Comparison of ENCODE assay signal across 21 mouse cellular contexts in the genomic region with DNA sequence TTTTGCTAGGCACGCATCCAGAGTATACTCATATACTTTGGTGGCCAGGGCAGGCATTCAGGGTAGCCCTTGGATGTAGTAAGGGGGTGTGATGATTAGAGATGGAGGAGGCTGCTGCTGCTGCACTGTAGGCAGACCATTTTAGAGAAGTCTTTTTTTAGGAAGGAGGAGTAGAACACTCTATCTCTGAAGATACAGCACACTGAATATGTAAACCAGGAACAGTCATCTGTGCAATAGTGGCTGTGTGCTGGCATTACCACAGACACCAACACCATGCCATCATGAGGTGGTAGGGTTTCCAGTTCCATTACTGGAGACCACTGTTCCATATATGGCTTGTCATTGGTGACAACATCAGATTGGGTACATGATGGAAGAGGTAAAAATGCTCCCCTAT.
DNase-seq lines count a peak whose midpoint lies in the region; ATAC-seq and TF ChIP-seq lines count a peak whose summit lies in the region.
"Had no signal": no experiment of that assay in that cellular context is flagged by ENCODE, and none has a peak within 500 bp of the region (broad histone marks: within the 10 kb centered on the region; RNA-seq: fewer than 3 reads in every experiment).

No protein-coding gene starts in this region.

- H3K4me3 ChIP-seq in embryonic facial prominence, embryonic 15.5 days (replicated peaks): no peak overlapping the region
- H3K4me3 ChIP-seq in embryonic facial prominence, embryonic 10.5 days: no peak overlapping the region
- H3K4me3 ChIP-seq in heart, embryonic 11.5 days (ENCODE audit: low read depth, low read length): no peak overlapping the region
- no peak overlapping the region for H3K4me3 ChIP-seq in layer of hippocampus, adult 2 months
- peak overlapping the region; percentile 60 for H3K4me3 ChIP-seq in megakaryocyte, embryonic 14.5 days (replicated peaks)
- H3K4me3 ChIP-seq: forebrain, embryonic 12.5 days; hindbrain, embryonic 13.5 days; limb, embryonic 10.5 days; liver, embryonic 15.5 days; lung, embryonic 15.5 days; midbrain, embryonic 12.5 days had no signal

- no peak for DNase-seq in embryonic facial prominence, embryonic 10.5 days (ENCODE audit: low spot score)
- no peak for DNase-seq in heart, postnatal 14 days
- no peak for DNase-seq in layer of hippocampus, adult 2 months (ENCODE audit: low spot score in 2 of 2)
- no peak for DNase-seq in layer of hippocampus, adult 8-10 months (ENCODE audit: low spot score in 2 of 2)
- no peak for DNase-seq in thymus, postnatal 36 days
- DNase-seq: adrenal gland, postnatal 25 days; cerebellum, adult 11 months; cerebellum, postnatal 10 days; kidney, adult 18-20 months; liver; thymus, adult 2 months had no signal

- H3K4me1 ChIP-seq in embryonic facial prominence, embryonic 15.5 days: peaks cover 38% of the 10 kb centered on the region
- peaks cover 31% of the 10 kb centered on the region for H3K4me1 ChIP-seq in embryonic facial prominence, embryonic 10.5 days
- H3K4me1 ChIP-seq in heart, embryonic 11.5 days (ENCODE audit: control insufficient read depth, insufficient read depth, low read length): peaks cover 56% of the 10 kb centered on the region
- H3K4me1 ChIP-seq in megakaryocyte, embryonic 14.5 days: peaks cover 100% of the 10 kb centered on the region

- no peaks in the 10 kb centered on the region for H3K27me3 ChIP-seq in embryonic facial prominence, embryonic 15.5 days
- no peaks in the 10 kb centered on the region for H3K27me3 ChIP-seq in embryonic facial prominence, embryonic 10.5 days (replicated peaks; ENCODE audit: low read depth, poor library complexity, severe bottlenecking)
- no peaks in the 10 kb centered on the region for H3K27me3 ChIP-seq in heart, embryonic 11.5 days (ENCODE audit: control insufficient read depth, insufficient read depth, low read length)
- no peaks in the 10 kb centered on the region for H3K27me3 ChIP-seq in megakaryocyte, embryonic 14.5 days (replicated peaks)
- H3K27me3 ChIP-seq: forebrain, embryonic 12.5 days; hindbrain, embryonic 13.5 days; liver, embryonic 15.5 days; lung, embryonic 15.5 days; midbrain, embryonic 12.5 days had no signal

- no peaks in the 10 kb centered on the region for H3K9me3 ChIP-seq in embryonic facial prominence, embryonic 15.5 days (replicated peaks)
- no peaks in the 10 kb centered on the region for H3K9me3 ChIP-seq in embryonic facial prominence, embryonic 10.5 days
- H3K9me3 ChIP-seq in heart, embryonic 11.5 days (replicated peaks; ENCODE audit: control insufficient read depth, low read length): no peaks in the 10 kb centered on the region
- H3K9me3 ChIP-seq in megakaryocyte, embryonic 14.5 days: no peaks in the 10 kb centered on the region
- H3K9me3 ChIP-seq: forebrain, embryonic 12.5 days; hindbrain, embryonic 13.5 days; limb, embryonic 10.5 days; liver, embryonic 15.5 days; lung, embryonic 15.5 days; midbrain, embryonic 12.5 days had no signal

- 0 out of 2 replicates have a peak overlapping the region, but pooled peaks have one; percentile 24 for H3K27ac ChIP-seq in embryonic facial prominence, embryonic 15.5 days (replicated peaks)
- no peak overlapping the region for H3K27ac ChIP-seq in embryonic facial prominence, embryonic 10.5 days (replicated peaks)
- H3K27ac ChIP-seq in heart, embryonic 11.5 days (ENCODE audit: low read depth, low read length): peak overlapping the region; percentile 22; the same call in 1 of the 2 replicates
- peak overlapping the region; percentile 24; the same call in 1 of the 2 replicates for H3K27ac ChIP-seq in layer of hippocampus, adult 2 months
- H3K27ac ChIP-seq: forebrain, embryonic 12.5 days; hindbrain, embryonic 13.5 days; limb, embryonic 10.5 days; liver, embryonic 15.5 days; macrophage; midbrain, embryonic 12.5 days had no signal

- 53% methylated on average over 1 of the region's 1 CpGs for WGBS in embryonic facial prominence, embryonic 15.5 days
- WGBS in embryonic facial prominence, embryonic 10.5 days: 84% methylated on average over 1 of the region's 1 CpGs
- WGBS in heart, embryonic 11.5 days (ENCODE audit: insufficient replicate concordance): 84% methylated on average over 1 of the region's 1 CpGs

- intact Hi-C loops in heart, postnatal 14 days (cut with DNase I): loop anchor here (2.0 to 10.0 kb wide), 2 partner anchors 81 to 347 kb away; no protein-coding TSS in a partner anchor

- H3K36me3 ChIP-seq in embryonic facial prominence, embryonic 15.5 days: no peaks in the 10 kb centered on the region
- no peaks in the 10 kb centered on the region for H3K36me3 ChIP-seq in embryonic facial prominence, embryonic 10.5 days (replicated peaks)
- H3K36me3 ChIP-seq in heart, embryonic 11.5 days (ENCODE audit: control insufficient read depth, insufficient read depth, low read length): no peaks in the 10 kb centered on the region
- H3K36me3 ChIP-seq in megakaryocyte, embryonic 14.5 days (replicated peaks; ENCODE audit: low read length): peaks cover 74% of the 10 kb centered on the region
- H3K36me3 ChIP-seq: forebrain, embryonic 12.5 days; hindbrain, embryonic 13.5 days; limb, embryonic 10.5 days; liver, embryonic 15.5 days; lung, embryonic 15.5 days; midbrain, embryonic 12.5 days had no signal

- TF ChIP-seq CTCF in layer of hippocampus, adult 2 months (conservative IDR thresholded peaks at IDR 0.05): no peak

- no peak overlapping the region for H3K4me2 ChIP-seq in embryonic facial prominence, embryonic 15.5 days (replicated peaks)
- no peak overlapping the region for H3K4me2 ChIP-seq in heart, embryonic 11.5 days
- H3K4me2 ChIP-seq: forebrain, embryonic 12.5 days; hindbrain, embryonic 13.5 days; liver, embryonic 15.5 days; lung, embryonic 15.5 days; midbrain, embryonic 12.5 days had no signal

- no peak overlapping the region for H3K9ac ChIP-seq in embryonic facial prominence, embryonic 15.5 days
- no peak overlapping the region for H3K9ac ChIP-seq in heart, embryonic 11.5 days (ENCODE audit: low read depth, low read length)
- H3K9ac ChIP-seq: forebrain, embryonic 12.5 days; hindbrain, embryonic 13.5 days; liver, embryonic 15.5 days; lung, embryonic 15.5 days; midbrain, embryonic 12.5 days had no signal

- ATAC-seq in embryonic facial prominence, embryonic 15.5 days (ENCODE audit: insufficient number of reproducible peaks, low FRiP score, low TSS enrichment, low read depth): no peak
- no peak for ATAC-seq in heart, embryonic 11.5 days (replicated peaks; ENCODE audit: insufficient number of reproducible peaks, low FRiP score, low TSS enrichment)
